Mouse (Mus musculus): ENCODE measurements at regions not wholly inside any gene's neighbourhood (a gene's known extent, or its start where the extent isn't known, plus 50 kb on each side); places are given as distances from the start of the nearest gene placed in this dataset.
A peak's percentile ranks its signal among the peaks of the same experiment; 100 is the strongest.

GRCm38 (mm10) chr4:34105251-34105650 lies 55.3 kb upstream of the Spaca1 start:
- no peak for DNase-seq

- DNase-seq = no peak
Observed at GRCm38 (mm10) chr4:34114323-34114722, 64.3 kb upstream of the Spaca1 start.

DNA sequence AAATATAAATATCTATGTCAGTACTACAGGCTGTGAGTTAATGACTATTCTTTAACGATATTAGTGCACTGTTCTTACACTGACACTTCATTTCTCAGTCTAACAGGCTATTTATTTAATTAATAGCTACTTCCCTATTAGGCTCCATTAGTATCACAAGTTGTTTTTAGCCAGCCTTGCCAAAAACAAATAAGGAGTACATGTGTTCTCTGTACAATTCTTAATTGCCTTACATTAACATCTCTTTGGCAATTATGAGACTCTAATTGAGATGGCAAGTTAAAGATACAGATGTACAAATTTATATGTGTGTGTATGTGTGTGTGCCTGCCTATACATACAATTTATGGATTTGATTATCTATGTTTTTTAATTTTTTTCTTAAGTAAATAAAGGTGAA lies 67.1 kb upstream of the Spaca1 start:
- no peak for DNase-seq

- no peak for DNase-seq
Observed at GRCm38 (mm10) chr4:34122959-34123520, 73.0 kb upstream of the Spaca1 start.

DNA sequence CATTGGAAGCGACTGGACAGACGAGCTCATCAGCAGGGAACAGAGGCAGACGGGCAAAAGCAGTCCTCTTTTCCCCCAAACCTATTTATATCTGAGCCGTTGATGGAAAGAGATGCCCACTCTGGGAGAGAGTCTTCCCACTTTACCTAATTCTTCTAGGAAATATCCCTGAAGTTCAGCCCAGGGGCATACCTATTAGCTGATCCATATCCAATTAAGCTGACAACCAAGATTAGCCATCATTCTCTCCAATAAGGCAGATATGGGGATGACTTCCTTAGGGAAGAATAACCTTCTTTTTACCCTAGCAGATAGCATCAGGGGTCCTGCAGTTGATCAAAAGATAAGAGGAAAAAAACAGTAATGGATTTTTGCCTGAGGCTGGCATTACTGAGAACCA lies 78.2 kb upstream of the Spaca1 start:
- DNase-seq = no peak

DNA sequence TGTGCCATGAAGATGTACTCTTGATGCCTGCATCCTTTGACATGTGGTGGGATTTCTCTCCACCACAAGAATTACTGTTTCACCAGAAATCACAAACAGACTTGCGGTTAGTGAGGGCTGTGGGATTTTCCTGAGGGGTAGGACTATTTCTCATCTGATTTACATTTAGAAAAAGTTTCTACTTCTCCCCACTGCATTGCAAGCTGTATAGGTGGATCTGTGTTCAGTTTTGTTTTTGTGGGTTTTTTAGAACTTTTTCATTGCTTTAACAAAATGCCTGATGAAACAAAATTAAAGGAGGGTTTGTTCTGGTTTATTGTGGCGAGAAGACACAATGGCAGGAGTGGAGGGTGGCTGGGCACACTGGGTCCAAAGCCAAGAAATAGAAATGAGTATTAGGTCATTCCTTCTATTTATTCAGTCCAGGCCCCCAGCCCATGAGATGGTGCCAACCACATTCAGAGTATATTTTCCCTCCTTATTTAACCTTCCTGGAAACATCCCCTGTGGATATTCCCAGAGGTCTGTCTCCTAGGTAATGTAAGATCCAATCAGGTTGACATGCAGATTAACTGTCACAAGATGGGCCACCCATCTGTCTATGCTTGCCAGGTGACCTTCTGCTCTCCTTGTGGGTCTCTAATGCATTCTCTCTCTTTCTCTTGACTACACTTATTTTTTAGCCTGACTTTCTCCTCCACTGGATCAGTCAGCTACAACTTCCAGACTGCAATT lies 96.3 kb upstream of the Spaca1 start:
- DNase-seq = no peak

DNA sequence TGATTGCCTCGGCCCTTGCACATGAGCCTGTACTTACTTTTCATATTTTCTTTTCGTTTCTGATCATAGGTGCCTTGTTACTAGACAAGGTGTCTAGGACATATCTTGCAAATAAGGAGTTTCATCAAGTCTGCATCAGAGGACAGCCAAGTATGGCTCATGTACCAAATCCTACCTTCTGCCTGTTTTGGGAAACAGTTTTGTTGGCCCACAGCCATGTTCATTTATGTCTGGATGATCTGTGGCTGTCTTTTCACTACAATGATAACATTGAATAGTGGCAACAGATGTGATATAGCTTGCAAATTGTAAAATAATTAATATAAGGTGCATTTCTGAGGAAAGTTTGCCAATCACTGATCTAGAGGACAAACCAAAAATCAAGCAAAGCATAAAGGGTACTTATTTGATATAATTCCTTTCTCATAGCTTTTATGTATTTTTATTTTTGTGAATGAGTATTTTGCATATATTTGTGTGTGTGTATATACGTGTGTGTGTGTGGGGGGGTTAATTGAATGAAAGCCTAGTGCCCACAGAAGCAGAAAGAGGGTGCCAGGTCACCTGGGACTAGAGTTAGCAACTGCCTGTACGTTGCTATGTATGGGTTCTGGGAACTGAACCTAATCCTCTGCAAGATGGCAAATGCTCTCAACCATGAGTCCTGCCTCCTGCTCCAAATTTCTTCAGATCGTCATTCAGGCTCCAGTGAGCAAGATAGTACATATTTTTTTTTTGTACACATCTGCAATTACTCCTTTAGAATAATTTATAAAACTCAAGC lies 99.2 kb upstream of the Spaca1 start:
- no peak for DNase-seq

- no peak for DNase-seq
Observed at GRCm38 (mm10) chr4:34151605-34152347, 101.8 kb upstream of the Spaca1 start.

GRCm38 (mm10) chr4:34155501-34155900 lies 105.5 kb upstream of the Spaca1 start:
- no peak for DNase-seq

DNA sequence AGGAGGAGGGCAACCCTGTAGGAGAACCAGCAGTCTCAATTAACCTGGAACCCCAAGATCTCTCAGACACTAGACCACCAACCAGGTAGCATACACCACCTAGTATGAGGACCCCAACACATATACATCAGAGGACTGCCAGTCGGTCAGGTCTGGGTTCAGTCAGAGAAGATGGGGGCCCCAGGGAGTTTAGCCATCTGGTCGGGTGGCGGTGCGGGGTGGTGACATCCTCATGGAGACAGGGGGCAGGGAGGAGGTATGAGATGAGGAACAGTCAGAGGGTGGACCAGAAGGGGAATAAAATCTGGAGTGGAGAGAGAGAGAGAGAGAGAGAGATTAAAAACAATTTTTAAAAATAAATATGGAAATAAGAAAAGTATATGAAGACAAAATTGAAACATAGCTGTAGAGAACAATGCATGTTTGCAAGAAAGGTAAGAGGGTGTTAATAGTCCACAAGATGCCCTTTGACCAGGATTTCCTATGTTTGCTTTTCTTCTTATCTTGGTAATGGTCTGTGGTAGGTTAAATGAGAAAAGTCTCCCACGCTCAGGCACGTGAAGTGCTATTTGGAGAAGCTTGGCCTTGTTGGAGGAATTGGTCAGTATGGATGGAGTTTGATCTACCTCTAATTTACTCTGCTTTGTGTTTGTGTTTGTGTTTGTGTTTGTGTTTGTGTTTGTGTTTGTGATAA lies 108.0 kb upstream of the Spaca1 start:
- DNase-seq = no peak

- no peak for DNase-seq
Observed at GRCm38 (mm10) chr4:34171265-34171862, 121.4 kb upstream of the Spaca1 start.

- DNase-seq = no peak
Observed at GRCm38 (mm10) chr4:34172000-34172399, 122.0 kb upstream of the Spaca1 start.

DNA sequence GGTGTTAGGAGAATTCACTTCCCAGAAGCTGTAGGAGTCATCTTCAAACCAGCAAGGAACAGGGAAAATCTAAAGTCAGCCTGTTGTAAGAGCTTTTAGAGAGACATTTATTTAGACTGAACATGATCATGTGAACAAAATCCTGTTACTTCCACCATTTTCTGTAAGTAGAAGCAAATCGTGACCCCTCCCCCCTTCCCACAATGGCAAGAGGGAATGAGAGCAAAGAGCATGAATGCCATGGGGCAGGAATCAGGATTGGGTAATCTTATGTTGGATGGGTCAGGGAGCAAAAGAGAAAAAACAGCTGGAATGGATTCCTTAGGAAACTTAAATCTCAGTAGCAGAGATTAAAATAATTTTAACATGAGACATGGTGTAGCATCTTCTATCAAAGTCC lies 127.4 kb upstream of the Spaca1 start:
- DNase-seq = no peak

DNA sequence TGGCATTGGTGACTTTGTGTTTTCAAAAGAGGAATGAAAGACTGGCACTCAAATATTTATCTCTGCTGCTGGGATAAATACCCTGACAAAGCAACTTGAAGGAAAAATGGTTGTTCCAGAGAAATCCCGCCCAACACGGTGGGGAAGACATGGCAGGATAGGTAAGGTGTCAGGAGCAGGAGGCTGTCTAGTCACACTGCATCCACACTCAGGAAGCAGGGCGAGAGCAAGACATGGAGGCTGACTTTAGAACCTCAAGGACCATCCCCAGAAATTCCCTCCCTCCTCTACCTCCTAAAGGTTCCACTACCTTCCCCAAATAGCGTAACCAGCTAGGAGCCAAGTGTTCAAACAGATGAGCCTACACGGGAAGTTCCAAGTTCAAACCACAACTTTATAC lies 136.5 kb upstream of the Spaca1 start:
- DNase-seq = no peak

DNA sequence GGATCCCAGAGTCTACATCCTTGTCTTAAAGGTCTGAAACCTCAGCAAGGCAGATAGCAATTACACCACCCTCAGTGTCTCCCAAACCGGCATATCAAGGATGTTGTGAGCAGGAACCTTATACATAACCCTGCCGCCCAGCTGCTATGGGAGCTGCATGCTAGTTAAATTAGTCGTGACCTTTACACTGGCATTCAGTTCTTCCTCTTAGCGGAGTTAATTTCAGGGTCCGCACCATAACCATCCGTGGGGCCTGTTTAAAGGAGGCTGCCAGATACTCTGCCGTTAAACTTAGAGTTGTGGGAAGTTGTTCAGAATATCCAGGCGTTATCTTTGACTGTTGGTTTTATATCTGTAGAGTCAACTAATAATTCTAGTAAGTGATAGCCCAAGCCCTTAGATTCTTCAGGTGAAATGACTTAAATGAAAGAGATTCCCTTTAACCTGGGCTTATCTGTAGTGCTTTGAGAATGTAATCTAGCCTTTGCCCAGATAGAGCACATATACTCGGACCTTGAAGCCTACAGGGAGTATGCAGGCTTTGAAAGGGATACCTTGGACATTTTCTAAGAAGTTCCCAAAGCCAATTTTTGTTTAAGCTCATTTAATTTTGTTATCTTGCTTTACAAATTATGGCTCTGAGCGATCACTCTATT lies 153.3 kb upstream of the Spaca1 start:
- DNase-seq = no peak

GRCm38 (mm10) chr4:34209179-34209896 lies 159.3 kb upstream of the Spaca1 start:
- DNase-seq = no peak

DNA sequence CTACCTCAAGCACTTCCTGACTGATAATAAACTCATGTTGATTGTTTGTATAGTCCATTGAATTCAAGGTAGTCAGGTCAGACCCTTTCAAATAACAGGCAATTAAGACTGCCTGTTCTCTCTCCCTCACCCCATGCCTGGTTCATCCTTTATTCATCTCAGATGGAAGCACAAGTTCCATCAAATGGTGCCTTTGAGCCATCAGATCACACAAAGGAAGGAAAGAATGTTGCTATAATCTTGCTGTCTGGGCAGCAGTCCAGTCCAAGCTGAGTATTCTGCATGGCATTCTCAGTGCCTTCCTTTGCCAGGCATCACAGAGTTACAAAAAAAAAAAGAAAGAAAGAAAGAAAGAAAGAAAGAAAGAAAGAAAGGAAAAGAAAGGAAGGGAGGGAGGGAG lies 163.7 kb upstream of the Spaca1 start:
- DNase-seq = no peak

GRCm38 (mm10) chr4:34214346-34214745 lies 164.4 kb upstream of the Spaca1 start:
- no peak for DNase-seq

GRCm38 (mm10) chr4:34221915-34222314 lies 171.9 kb upstream of the Spaca1 start:
- DNase-seq = no peak

DNA sequence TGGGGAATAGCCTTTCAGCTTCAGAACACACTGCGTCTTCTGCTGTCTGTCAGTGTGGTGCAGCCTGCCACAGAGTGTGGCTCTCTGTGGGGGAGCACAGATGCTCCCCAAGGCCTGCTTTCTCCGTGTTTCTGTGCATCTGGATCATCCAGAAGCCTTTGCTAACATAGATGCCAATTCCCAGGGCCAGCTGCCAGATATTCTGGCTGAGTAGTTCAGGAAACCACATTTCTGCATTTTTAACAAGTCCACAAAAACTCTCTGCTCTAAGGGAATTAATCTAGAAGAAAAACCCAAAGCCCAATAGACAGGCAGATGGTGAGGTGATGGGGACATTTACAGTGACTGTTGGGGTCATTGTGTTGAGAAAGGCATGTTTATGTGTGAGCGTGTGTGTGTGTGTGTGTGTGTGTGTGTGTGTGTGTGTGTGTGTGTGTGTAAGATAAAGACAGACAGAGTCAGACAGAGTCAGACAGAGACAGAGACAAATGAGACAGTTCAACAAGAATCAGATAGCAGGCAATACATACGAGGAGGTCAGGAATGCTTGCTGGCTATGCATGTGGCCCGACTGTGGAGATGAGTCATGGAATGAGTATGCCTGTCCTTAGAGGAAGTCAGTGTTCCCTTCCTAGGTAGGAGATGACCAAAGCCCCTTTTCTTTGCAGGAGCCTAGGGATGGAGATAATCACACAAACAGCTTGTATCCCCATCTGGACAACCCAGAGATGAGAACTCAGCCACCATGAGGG lies 176.3 kb upstream of the Spaca1 start:
- DNase-seq = peak; percentile 16
